Mouse (Mus musculus): Measurements from ENCODE around the gene Rsrc1. TPM values are rescaled to one million over a fixed set of nuclear protein-coding genes. Genes with fewer than 3 reads are reported as not detected.
"Not testable (repeated sequence)": the region's sequence is repeated elsewhere in the genome, so short reads cannot be mapped to it uniquely, and the experiment has no call there.

Rsrc1 gene
- polyA plus RNA-seq, 1 experiment from 2014 or later: 9.8 TPM

- 37% methylated on average over 1 of the region's 1 CpGs for WGBS (ENCODE audit: insufficient replicate concordance)
- H3K9ac ChIP-seq: no peak overlapping the region
- no peaks in the 10 kb centered on the region for H3K27me3 ChIP-seq
- DNase-seq (no peak), ATAC-seq (ENCODE audit: low read depth) (no peak)
- peaks cover 21% of the 10 kb centered on the region for H3K36me3 ChIP-seq
- no peak overlapping the region for H3K4me3 ChIP-seq (replicated peaks)
- H3K27ac ChIP-seq: no peak overlapping the region
- H3K9me3 ChIP-seq (replicated peaks): no peaks in the 10 kb centered on the region
- H3K4me2 ChIP-seq: no peak overlapping the region
- H3K4me1 ChIP-seq (replicated peaks): no peaks in the 10 kb centered on the region
These were observed 15.6 kb downstream of the Rsrc1 start for GRCm38 (mm10) chr3:66996820-66997219.

- H3K27me3 ChIP-seq: no peaks in the 10 kb centered on the region
- no peak overlapping the region for H3K4me3 ChIP-seq (replicated peaks)
- no peaks in the 10 kb centered on the region for H3K4me1 ChIP-seq (replicated peaks)
- H3K9me3 ChIP-seq (replicated peaks): no peaks in the 10 kb centered on the region
- H3K4me2 ChIP-seq: no peak overlapping the region
- no peaks in the 10 kb centered on the region for H3K36me3 ChIP-seq
- DNase-seq (no peak), ATAC-seq (ENCODE audit: low read depth) (no peak)
- 79% methylated on average over 6 of the region's 6 CpGs for WGBS (ENCODE audit: insufficient replicate concordance)
- no peak overlapping the region for H3K9ac ChIP-seq
- H3K27ac ChIP-seq: no peak overlapping the region
These were observed 55.3 kb downstream of the Rsrc1 start for GRCm38 (mm10) chr3:67036387-67037062.

DNA sequence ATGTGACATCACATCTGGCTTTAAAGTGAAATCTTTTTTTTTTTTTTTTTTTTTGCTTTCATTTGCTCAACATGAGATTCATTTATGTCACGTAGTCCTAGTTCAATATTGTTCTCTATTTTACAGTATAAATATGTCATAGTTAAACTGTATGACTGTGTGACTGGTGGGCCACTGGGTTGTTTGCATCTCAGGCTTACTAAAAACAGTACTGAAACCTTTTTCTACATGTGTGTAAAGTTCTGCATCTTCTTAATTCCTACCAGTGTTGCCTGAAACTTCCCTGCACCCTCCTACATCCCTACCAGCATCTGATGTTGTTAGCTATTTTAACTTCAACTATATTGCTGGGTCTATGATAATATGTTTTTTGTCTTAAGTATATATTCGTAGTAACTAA is 78.6 kb downstream of the Rsrc1 start:
- 72% methylated on average over 2 of the region's 2 CpGs for WGBS (ENCODE audit: insufficient replicate concordance)
- Histone ChIP-seq H3K27ac (no peak overlapping the region), H3K4me2 (no peak overlapping the region), H3K27me3 (no peaks in the 10 kb centered on the region), H3K9me3 (replicated peaks) (no peaks in the 10 kb centered on the region), H3K4me1 (replicated peaks) (no peaks in the 10 kb centered on the region), H3K9ac (no peak overlapping the region), H3K36me3 (peaks cover 7% of the 10 kb centered on the region; the same call in 1 of the 2 replicates), H3K4me3 (replicated peaks) (no peak overlapping the region)
- DNase-seq (no peak), ATAC-seq (ENCODE audit: low read depth) (no peak)

- DNase-seq (no peak), ATAC-seq (ENCODE audit: low read depth) (no peak)
- H3K27me3 ChIP-seq: no peaks in the 10 kb centered on the region
- 77% methylated on average over 11 of the region's 11 CpGs for WGBS (ENCODE audit: insufficient replicate concordance)
- no peak overlapping the region for H3K4me3 ChIP-seq (replicated peaks)
- H3K27ac ChIP-seq: no peak overlapping the region
- no peaks in the 10 kb centered on the region for H3K4me1 ChIP-seq (replicated peaks)
- no peak overlapping the region for H3K9ac ChIP-seq
- no peak overlapping the region for H3K4me2 ChIP-seq
- no peaks in the 10 kb centered on the region for H3K36me3 ChIP-seq
- H3K9me3 ChIP-seq (replicated peaks): peaks cover 3% of the 10 kb centered on the region; the same call in 1 of the 2 replicates
These were observed 89.6 kb downstream of the Rsrc1 start for GRCm38 (mm10) chr3:67070575-67071488.

- H3K9ac ChIP-seq; H3K4me1 ChIP-seq (replicated peaks); H3K27ac ChIP-seq; H3K36me3 ChIP-seq; DNase-seq; H3K4me3 ChIP-seq (replicated peaks); H3K27me3 ChIP-seq; ATAC-seq (ENCODE audit: low read depth); H3K9me3 ChIP-seq (replicated peaks); H3K4me2 ChIP-seq: not testable (repeated sequence)
These were observed 92.5 kb downstream of the Rsrc1 start for GRCm38 (mm10) chr3:67073653-67074052.

- H3K4me3 ChIP-seq (replicated peaks): no peak overlapping the region
- 63% methylated on average over 2 of the region's 2 CpGs for whole genome bisulfite sequencing (ENCODE audit: insufficient replicate concordance)
- DNase-seq (no peak), ATAC-seq (ENCODE audit: low read depth) (no peak)
- peaks cover 3% of the 10 kb centered on the region; the same call in 1 of the 2 replicates for H3K9me3 ChIP-seq (replicated peaks)
- H3K27ac ChIP-seq: no peak overlapping the region
- H3K9ac ChIP-seq: no peak overlapping the region
- no peaks in the 10 kb centered on the region for H3K27me3 ChIP-seq
- H3K4me2 ChIP-seq: no peak overlapping the region
- H3K36me3 ChIP-seq: no peaks in the 10 kb centered on the region
- no peaks in the 10 kb centered on the region for H3K4me1 ChIP-seq (replicated peaks)
These were observed 94.3 kb downstream of the Rsrc1 start for GRCm38 (mm10) chr3:67075484-67075883.

DNA sequence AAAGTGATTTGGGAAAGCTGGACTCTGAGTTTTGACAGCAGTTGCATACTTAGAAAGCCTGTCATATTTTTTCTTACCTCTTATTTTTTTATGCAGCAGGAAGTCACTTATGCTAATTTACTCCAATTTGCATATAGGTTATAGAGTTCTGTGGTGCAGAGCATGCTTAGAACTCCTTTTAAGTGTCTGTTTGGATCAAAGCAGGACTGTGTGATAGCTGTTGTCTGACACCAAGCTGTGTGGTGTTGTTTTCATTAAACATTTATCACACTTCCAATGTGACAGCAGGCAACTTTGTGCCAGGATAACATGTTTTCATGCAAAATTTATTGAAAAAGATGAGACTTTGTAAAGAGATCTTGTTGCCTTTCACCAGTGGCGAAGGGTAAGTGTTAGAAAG is 103.6 kb downstream of the Rsrc1 start:
- Histone ChIP-seq H3K4me3 (replicated peaks) (no peak overlapping the region), H3K27me3 (no peaks in the 10 kb centered on the region), H3K27ac (no peak overlapping the region), H3K9me3 (replicated peaks) (no peaks in the 10 kb centered on the region), H3K36me3 (no peaks in the 10 kb centered on the region), H3K4me2 (no peak overlapping the region), H3K4me1 (replicated peaks) (no peaks in the 10 kb centered on the region), H3K9ac (no peak overlapping the region)
- WGBS (ENCODE audit: insufficient replicate concordance): 70% methylated on average over 1 of the region's 1 CpGs
- ATAC-seq (ENCODE audit: low read depth) (no peak), DNase-seq (no peak)

GRCm38 (mm10) chr3:67108428-67108827 is 127.2 kb downstream of the Rsrc1 start:
- H3K4me1 ChIP-seq (replicated peaks): no peaks in the 10 kb centered on the region
- H3K27ac ChIP-seq: no peak overlapping the region
- H3K9ac ChIP-seq: no peak overlapping the region
- 0 out of 2 replicates have a peak, but pooled peaks cover 3% of the 10 kb centered on the region for H3K36me3 ChIP-seq
- DNase-seq (no peak), ATAC-seq (ENCODE audit: low read depth) (no peak)
- no peaks in the 10 kb centered on the region for H3K27me3 ChIP-seq
- H3K4me3 ChIP-seq (replicated peaks): no peak overlapping the region
- H3K4me2 ChIP-seq: no peak overlapping the region
- no peaks in the 10 kb centered on the region for H3K9me3 ChIP-seq (replicated peaks)
- 66% methylated on average over 3 of the region's 3 CpGs for WGBS (ENCODE audit: insufficient replicate concordance)

- Histone ChIP-seq H3K9me3 (replicated peaks) (no peaks in the 10 kb centered on the region), H3K27ac (no peak overlapping the region), H3K4me1 (replicated peaks) (no peaks in the 10 kb centered on the region), H3K27me3 (no peaks in the 10 kb centered on the region), H3K4me2 (no peak overlapping the region), H3K36me3 (no peaks in the 10 kb centered on the region), H3K4me3 (replicated peaks) (no peak overlapping the region), H3K9ac (no peak overlapping the region)
- DNase-seq: no peak
- 71% methylated on average over 4 of the region's 4 CpGs for WGBS (ENCODE audit: insufficient replicate concordance)
- no peak for ATAC-seq (ENCODE audit: low read depth)
These were observed 135.1 kb downstream of the Rsrc1 start for GRCm38 (mm10) chr3:67116317-67116716.

- H3K4me1 ChIP-seq (replicated peaks): no peaks in the 10 kb centered on the region
- DNase-seq: no peak
- H3K4me2 ChIP-seq: no peak overlapping the region
These were observed 151.3 kb downstream of the Rsrc1 start for GRCm38 (mm10) chr3:67132521-67132920.

GRCm38 (mm10) chr3:67135749-67136375 is 154.7 kb downstream of the Rsrc1 start:
- WGBS (ENCODE audit: insufficient replicate concordance): 73% methylated on average over 2 of the region's 2 CpGs
- H3K4me2 ChIP-seq: no peak overlapping the region
- DNase-seq (no peak), ATAC-seq (ENCODE audit: low read depth) (no peak)
- 0 out of 2 replicates have a peak, but pooled peaks cover 3% of the 10 kb centered on the region for H3K4me1 ChIP-seq (replicated peaks)
- no peaks in the 10 kb centered on the region for H3K9me3 ChIP-seq (replicated peaks)
- H3K4me3 ChIP-seq (replicated peaks): no peak overlapping the region
- no peaks in the 10 kb centered on the region for H3K36me3 ChIP-seq
- H3K27ac ChIP-seq: no peak overlapping the region
- no peaks in the 10 kb centered on the region for H3K27me3 ChIP-seq
- H3K9ac ChIP-seq: no peak overlapping the region

More at GRCm38 (mm10) chr3:67132521-67132920, 151.3 kb downstream of the Rsrc1 start:
- peaks cover 3% of the 10 kb centered on the region; the same call in 1 of the 2 replicates for H3K9me3 ChIP-seq (replicated peaks)
- no peak overlapping the region for H3K9ac ChIP-seq
- H3K27me3 ChIP-seq: no peaks in the 10 kb centered on the region
- WGBS (ENCODE audit: insufficient replicate concordance): 52% methylated on average over 3 of the region's 3 CpGs
- no peak overlapping the region for H3K27ac ChIP-seq
- no peak for ATAC-seq (ENCODE audit: low read depth)
- H3K4me3 ChIP-seq (replicated peaks): no peak overlapping the region
- no peaks in the 10 kb centered on the region for H3K36me3 ChIP-seq

Data from liver, embryonic 13.5 days (tissue).